Mouse (Mus musculus): ENCODE measurements around the gene Phb. TPM values are rescaled to one million over a fixed set of nuclear protein-coding genes. Genes with fewer than 3 reads are reported as not detected.

Phb gene
- polyA plus RNA-seq, 1 experiment: 51.4 TPM

DNA sequence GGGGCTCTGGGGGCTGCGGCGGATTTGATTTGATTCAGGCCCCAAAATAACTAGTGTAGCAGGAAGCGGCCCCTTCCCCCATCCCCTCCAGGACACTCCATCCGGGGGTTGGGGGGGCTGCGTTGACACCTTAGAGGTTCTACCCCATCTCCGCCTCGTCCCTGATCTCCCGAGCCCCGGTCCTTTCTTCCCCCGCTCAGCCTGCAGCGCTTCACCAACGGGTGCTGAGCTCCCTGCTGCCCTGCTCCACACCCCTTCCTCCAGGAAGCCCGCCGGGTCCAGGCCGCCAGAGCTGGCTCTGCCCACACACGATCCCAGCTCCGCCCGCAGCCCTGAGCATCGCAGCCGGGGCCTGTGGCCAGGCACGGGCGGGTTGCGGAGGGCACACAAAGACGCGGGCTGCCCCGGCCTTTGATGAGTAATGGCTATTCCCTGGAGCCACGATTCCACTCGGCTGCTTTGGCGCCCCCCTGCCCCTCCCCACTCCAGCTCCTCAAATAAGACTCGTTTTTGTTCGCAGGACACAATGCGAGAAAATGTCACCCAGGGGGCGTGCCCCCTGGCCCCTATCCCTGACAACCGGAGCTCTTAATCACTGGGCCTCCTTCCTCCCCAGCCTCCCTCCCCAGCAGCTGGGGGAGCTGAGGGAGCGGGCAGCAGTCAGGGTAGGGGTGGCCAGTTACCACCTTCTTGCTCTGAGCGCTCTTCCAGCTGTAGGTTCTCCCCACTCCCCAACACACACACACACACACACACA is 21.2 kb upstream of the Phb start:
- TF ChIP-seq GATA1 (IDR thresholded peaks at IDR 0.05; ENCODE audit: low read length): no peak

GRCm38 (mm10) chr11:95646154-95646490 is 20.6 kb upstream of the Phb start:
- TF ChIP-seq GATA1 (IDR thresholded peaks at IDR 0.05; ENCODE audit: low read length): no peak

GRCm38 (mm10) chr11:95647791-95648190 is 19.0 kb upstream of the Phb start:
- no peak for TF ChIP-seq GATA1 (IDR thresholded peaks at IDR 0.05; ENCODE audit: low read length)

DNA sequence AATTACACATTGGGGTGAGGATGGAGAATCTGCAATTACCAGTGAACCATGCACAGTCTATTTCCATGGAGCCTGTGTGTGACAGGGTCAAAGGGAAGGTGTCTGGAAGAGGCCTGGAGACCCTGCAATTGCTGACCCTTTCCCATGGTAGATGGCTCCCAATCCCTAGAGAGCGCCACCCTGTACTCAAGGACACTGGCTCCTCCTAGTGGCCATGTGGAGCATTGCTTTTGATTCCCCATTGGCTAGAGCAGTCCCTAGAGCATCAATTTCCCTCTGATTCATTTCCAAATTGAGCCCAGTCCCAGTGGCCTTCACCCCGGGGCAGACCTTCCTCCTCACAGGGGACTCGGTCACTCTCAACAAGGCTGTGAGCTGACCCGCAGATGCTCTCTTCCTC is 17.9 kb upstream of the Phb start:
- no peak for TF ChIP-seq GATA1 (IDR thresholded peaks at IDR 0.05; ENCODE audit: low read length)

DNA sequence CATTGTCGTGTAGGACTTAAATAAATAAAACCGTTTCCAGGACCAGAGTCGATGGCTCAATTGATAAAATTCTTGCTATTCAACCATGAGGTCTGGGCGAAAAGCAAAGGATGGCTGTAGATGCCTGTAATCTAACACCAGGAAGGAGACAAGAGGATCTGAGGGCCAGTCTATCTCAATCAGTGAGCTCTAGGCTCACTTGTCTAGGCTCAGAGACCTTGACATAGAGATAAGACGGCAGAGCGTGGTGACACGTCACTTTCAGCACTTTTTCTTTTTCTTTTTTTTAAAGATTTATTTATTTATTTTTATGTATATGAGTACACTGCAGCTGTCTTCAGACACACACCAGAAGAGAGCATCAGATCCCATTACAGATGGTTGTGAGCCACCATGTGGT is 17.2 kb upstream of the Phb start:
- no peak for TF ChIP-seq GATA1 (IDR thresholded peaks at IDR 0.05; ENCODE audit: low read length)

DNA sequence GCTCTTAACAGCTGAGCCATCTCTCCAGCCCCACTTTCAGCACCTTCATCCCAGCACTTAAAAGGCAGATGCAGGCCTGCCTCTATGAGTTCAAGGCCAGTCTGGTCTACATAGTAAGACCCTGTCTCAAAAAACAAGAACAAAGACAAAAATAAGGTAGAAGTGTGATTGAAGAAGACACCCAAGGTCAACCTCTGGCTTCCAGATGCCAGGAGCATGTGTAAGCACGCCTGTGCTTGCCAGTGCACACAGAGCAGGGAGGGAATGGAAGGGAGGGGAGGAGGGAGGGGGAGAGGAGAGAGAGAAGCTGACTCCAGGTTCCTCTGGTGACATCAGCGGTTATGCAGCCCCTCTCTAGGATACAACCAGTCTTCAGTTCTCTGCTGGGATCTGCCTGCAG is 16.8 kb upstream of the Phb start:
- TF ChIP-seq GATA1 (IDR thresholded peaks at IDR 0.05; ENCODE audit: low read length): no peak

GRCm38 (mm10) chr11:95650981-95651380 is 15.8 kb upstream of the Phb start:
- no peak for TF ChIP-seq GATA1 (IDR thresholded peaks at IDR 0.05; ENCODE audit: low read length)

DNA sequence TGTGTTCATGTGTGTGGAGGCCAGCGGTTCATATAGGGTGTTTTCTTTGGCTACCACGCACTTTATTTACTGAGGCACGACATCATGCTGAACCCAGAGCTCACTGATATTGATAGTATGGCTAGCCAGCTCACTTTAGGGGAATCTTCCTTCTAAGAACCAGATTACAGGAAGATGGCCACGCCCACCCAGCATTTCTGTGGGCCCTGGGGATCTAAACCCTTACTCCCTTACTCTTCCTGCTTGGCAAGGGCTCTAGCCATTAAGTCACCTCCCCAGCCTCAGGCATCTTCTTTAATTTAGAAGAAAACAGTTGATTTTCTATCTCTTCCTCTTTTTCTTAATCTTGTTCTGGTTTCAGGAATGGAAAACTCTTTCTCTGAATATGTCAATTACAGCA is 9.3 kb upstream of the Phb start:
- TF ChIP-seq GATA1 (IDR thresholded peaks at IDR 0.05; ENCODE audit: low read length): no peak

- TF ChIP-seq GATA1 (IDR thresholded peaks at IDR 0.05; ENCODE audit: low read length): no peak
These were observed 420 bp downstream of the Phb start for GRCm38 (mm10) chr11:95667177-95667576.

DNA sequence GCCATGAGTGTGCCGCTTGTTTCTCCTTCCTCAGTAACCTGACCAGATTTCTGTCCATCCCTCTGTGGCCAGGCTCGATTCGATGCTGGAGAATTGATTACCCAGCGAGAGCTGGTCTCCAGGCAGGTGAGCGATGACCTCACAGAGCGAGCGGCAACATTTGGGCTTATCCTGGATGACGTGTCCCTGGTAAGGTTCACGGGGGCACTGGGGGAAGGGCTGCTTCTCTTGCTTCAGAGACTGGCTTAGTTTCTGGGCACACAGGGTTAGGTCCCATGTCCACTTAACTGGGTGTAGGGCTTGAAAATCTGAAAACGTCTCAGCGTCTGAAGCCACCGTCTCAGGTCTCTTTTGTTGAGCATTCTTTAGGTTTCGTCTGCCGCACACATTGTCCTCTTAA is 8.7 kb downstream of the Phb start:
- TF ChIP-seq GATA1 (IDR thresholded peaks at IDR 0.05; ENCODE audit: low read length): no peak

GRCm38 (mm10) chr11:95676307-95676706 is 9.6 kb downstream of the Phb start:
- no peak for TF ChIP-seq GATA1 (IDR thresholded peaks at IDR 0.05; ENCODE audit: low read length)

DNA sequence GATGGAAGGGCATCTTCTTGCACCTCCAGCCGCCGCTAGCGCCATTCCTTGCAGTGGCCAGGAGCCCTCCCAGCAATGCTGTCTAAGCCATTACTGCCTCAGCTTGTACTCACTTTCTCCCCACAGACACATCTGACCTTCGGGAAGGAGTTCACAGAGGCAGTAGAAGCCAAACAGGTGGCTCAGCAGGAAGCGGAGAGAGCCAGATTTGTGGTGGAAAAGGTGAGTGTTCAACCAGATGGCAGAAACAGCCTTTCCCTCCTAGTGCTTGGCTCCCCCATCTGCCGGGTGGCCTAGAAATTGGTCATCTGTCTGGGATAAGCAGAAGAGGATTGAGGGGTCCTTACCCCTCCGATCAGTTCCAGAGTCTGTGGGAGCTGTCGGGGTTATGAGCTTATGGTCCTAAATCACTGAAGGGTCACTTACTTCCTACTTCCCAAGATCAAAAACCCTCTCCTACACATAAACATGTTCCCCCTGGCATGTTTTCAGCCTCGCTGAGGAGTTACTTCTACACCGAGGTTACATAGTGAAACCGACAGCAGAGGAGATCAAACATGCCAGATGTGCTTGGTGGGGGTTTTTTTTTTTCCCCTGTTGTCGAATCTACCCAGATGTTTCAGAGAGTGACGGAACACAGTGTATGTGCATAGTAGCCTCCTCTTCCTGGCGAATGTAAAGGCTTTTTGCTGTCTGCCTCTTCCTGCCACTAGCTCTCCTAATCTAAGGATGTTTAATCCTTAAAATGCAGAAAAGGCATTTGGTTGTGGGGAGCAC is 11.4 kb downstream of the Phb start:
- no peak for TF ChIP-seq GATA1 (IDR thresholded peaks at IDR 0.05; ENCODE audit: low read length)

DNA sequence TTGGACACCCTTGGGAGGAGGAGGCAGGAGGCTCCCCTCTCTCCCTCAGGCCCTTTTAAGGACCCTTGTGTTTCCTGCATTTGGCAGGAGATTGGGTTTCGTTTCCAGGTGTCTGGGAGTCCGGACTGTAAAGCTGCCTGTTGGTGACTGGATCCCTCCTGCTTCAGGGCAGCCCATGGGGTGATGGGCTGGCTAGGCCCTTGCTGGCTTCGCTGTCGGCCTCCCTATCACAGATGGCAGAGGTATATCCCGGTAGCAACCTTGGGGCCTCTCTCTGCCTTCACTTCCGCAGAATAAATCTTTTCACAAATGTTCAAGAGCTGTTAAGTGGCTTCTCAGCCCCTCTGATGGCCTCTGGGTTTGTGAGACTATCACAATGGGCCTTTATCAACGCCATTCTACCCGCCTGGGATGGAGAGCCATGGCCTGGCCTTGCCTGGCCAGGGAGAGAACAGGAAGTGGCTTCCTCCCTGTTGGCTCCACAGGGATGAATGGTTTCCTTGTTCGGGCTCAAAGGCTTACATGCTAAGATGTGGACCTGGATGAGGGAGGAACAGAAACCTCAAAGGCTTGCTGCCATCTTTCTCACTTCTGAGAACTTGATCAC is 15.3 kb downstream of the Phb start:
- TF ChIP-seq GATA1 (IDR thresholded peaks at IDR 0.05; ENCODE audit: low read length): no peak

GRCm38 (mm10) chr11:95682946-95683345 is 16.2 kb downstream of the Phb start:
- TF ChIP-seq GATA1 (IDR thresholded peaks at IDR 0.05; ENCODE audit: low read length): no peak

- TF ChIP-seq GATA1 (IDR thresholded peaks at IDR 0.05; ENCODE audit: low read length): peak; percentile 42
These were observed 19.3 kb downstream of the Phb start for GRCm38 (mm10) chr11:95686031-95686430.

DNA sequence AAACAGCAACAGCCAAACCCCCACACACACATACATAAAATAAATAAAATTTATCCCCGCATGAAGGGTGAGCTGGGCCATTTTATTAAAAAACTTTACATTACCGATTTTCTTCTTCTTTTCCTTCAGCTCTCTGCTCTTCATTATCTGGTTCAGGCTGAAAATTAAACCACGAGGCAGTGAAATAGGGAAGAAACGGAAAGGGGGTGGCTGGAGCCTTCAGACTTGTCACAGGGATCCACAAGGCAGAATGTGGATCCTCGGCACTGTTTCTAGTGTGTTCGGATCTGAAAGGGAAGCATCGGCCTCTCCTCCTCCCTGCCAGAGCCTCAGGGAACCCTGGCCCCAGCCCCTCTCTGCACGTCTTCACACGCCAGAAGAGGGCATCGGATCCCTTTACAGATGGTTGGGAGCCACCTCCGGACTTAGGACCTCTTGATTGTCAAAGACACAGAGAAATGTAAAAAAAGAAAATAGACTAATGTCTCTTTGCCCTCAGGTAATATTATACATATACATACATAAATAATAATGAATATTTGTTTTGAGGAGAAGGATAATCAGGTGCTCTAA is 20.4 kb downstream of the Phb start:
- no peak for TF ChIP-seq GATA1 (IDR thresholded peaks at IDR 0.05; ENCODE audit: low read length)

Data from G1E-ER4 (cell line).